Mouse (Mus musculus): ENCODE measurements around the gene 2610528J11Rik.

DNA sequence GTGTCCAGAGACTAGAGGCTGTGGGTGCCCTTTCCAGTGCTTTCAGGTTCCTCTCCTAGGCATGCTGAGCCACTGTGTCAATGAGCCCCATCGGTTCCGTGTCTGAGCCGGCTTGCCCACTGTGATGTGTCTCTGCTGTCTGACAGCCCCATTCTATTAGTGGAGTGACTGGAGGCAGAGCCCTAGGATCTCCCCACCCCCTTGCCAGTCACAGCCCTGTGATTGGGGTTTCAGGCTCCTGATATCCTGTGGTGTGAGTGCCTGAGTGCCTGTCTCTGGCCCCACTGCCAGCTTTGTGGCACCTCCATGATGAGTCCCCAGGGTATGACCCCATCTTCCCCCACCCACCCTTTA lies 38.1 kb downstream of the 2610528J11Rik start:
- TF ChIP-seq CTCF (IDR thresholded peaks at IDR 0.05; ENCODE audit: extremely low read depth, insufficient read depth, insufficient read length, insufficient replicate concordance) (no peak), POLR2A (IDR thresholded peaks at IDR 0.05; ENCODE audit: low read depth, low read length) (no peak)
